Mouse (Mus musculus): ENCODE data around the gene D130043K22Rik.

DNA sequence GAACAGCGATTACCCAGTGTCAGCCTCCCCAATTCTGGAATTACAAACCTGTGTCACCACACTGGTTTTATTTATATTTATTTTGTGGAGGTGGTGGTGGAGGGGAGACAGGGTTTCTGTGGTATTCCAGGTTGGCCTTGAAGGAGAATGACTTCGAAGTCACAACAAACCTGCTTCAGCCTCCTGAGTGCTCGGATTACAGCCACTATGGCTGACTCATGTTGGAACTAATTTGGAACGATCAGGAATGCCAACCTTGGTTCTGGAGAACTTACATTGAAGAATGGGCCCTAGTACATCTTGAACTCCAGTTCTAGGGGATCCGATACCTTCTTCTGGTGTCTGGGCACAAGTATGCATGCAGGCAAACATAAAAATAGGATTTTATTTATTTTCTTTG, 45.6 kb upstream of the D130043K22Rik start:
- TF ChIP-seq HCFC1 (IDR thresholded peaks at IDR 0.05; ENCODE audit: borderline replicate concordance, insufficient read depth, low read length): no peak
- no peak for TF ChIP-seq ZC3H11A (IDR thresholded peaks at IDR 0.05; ENCODE audit: borderline replicate concordance, low read depth, low read length)
